Mouse (Mus musculus): ENCODE data around the gene Psmc3. TPM values are rescaled to one million over a fixed set of nuclear protein-coding genes. Genes with fewer than 3 reads are reported as not detected.

The Psmc3 gene
- polyA plus RNA-seq, 1 experiment from 2014 or later, result 155 TPM

DNA sequence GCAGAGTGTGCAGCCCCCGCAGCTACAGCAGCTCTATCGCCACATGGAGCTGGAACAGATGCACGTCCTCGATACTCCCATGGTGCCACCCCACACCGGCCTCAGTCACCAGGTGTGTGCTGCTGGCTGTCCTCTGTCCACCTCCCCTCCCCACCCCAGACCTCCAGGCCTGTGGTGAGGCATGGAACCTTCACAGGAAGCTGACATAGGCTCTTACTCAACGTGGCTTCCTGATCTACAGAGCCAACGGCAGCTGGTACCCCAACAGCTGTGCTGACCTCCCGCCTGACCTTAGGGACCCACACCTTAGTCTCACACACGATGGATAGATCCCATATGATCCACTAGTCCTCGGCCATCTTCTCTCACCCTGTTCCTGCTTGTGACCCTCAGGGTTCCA lies 59.5 kb downstream of the Psmc3 start:
- H3K27ac ChIP-seq (ENCODE audit: low read depth, low read length), result no peak overlapping the region
- H3K4me2 ChIP-seq (replicated peaks; ENCODE audit: low read depth), result no peak overlapping the region
- no peak overlapping the region for H3K4me3 ChIP-seq (ENCODE audit: low read depth, low read length)
- no peaks in the 10 kb centered on the region; the same call in none of the 2 replicates for H3K27me3 ChIP-seq (replicated peaks; ENCODE audit: control insufficient read depth, insufficient read depth, low read length)
- TF ChIP-seq CTCF (IDR thresholded peaks at IDR 0.05; ENCODE audit: low read depth), result no peak
- 76% methylated on average over 10 of the region's 10 CpGs for WGBS
- no peaks in the 10 kb centered on the region for H3K36me3 ChIP-seq (ENCODE audit: control insufficient read depth, insufficient read depth)
- H3K4me1 ChIP-seq (replicated peaks; ENCODE audit: control insufficient read depth, insufficient read depth, low read length), result 0 out of 2 replicates have a peak, but pooled peaks cover 3% of the 10 kb centered on the region
- no peak overlapping the region for H3K9ac ChIP-seq (ENCODE audit: low read depth, low read length)
- no peak for ATAC-seq
- no peaks in the 10 kb centered on the region for H3K9me3 ChIP-seq (ENCODE audit: control insufficient read depth)

DNA sequence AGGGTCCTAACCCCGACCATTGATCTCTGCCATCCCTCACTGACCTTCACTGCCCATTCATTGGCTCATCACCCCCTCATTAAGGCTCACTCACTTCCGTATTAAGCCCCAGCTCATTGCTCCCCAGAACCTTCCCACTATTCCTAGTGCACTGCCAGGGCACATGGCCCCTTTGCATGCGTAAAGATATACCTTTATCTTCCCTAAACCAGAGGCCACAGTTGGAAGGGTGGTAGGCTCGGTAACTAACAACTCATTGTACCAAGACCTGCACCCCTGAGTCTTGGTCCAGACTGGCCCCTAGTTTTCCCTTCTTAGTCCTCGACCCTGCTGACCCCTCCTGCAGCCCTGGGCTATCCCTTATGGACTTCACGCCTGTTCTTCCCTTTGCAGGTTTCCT lies 60.0 kb downstream of the Psmc3 start:
- no peak overlapping the region for H3K4me3 ChIP-seq (ENCODE audit: low read depth, low read length)
- WGBS, result 77% methylated on average over 6 of the region's 6 CpGs
- no peaks in the 10 kb centered on the region for H3K36me3 ChIP-seq (ENCODE audit: control insufficient read depth, insufficient read depth)
- H3K9ac ChIP-seq (ENCODE audit: low read depth, low read length), result no peak overlapping the region
- H3K4me1 ChIP-seq (replicated peaks; ENCODE audit: control insufficient read depth, insufficient read depth, low read length), result 0 out of 2 replicates have a peak, but pooled peaks cover 3% of the 10 kb centered on the region
- H3K4me2 ChIP-seq (replicated peaks; ENCODE audit: low read depth), result no peak overlapping the region
- no peak for ATAC-seq
- H3K27me3 ChIP-seq (replicated peaks; ENCODE audit: control insufficient read depth, insufficient read depth, low read length), result no peaks in the 10 kb centered on the region; the same call in none of the 2 replicates
- TF ChIP-seq CTCF (IDR thresholded peaks at IDR 0.05; ENCODE audit: low read depth), result no peak
- H3K27ac ChIP-seq (ENCODE audit: low read depth, low read length), result no peak overlapping the region
- no peaks in the 10 kb centered on the region for H3K9me3 ChIP-seq (ENCODE audit: control insufficient read depth)

DNA sequence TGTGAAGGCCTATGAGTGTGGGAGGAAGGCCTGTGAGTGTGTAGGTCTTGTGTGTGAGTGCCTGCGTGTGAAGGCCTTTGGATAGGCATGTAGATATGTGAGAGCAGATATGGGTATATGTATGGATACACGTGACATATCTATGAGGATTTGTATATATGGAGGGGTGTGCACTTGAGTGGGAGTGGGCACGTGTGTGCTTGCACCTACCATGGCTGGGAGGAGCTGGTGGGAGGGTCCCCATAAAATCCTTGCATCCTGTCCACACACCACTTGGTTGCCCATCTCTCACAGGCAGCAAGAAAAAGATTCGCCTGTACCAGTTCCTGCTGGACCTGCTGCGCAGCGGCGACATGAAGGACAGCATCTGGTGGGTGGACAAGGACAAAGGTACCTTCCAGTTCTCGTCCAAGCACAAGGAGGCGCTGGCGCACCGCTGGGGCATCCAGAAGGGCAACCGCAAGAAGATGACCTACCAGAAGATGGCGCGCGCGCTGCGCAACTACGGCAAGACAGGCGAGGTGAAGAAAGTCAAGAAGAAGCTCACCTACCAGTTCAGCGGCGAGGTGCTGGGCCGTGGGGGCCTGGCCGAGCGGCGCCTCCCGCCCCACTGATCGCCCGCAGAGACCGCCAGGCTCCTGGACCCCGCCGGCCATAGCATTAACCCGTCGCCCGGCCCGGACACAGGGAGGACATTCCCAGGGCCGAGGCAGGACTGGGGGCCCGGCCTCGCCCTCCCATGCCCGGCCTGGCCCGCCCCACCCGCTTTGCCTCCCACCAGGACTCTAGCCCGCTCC lies 61.2 kb downstream of the Psmc3 start:
- peak; percentile 100 for TF ChIP-seq CTCF (IDR thresholded peaks at IDR 0.05; ENCODE audit: low read depth)
- ATAC-seq, result peak; percentile 82
- H3K27me3 ChIP-seq (replicated peaks; ENCODE audit: control insufficient read depth, insufficient read depth, low read length), result no peaks in the 10 kb centered on the region; the same call in none of the 2 replicates
- WGBS, result 13% methylated on average over 41 of the region's 42 CpGs
- H3K4me2 ChIP-seq (replicated peaks; ENCODE audit: low read depth), result peak overlapping the region; percentile 91
- H3K9ac ChIP-seq (ENCODE audit: low read depth, low read length), result peak overlapping the region; percentile 53
- peak overlapping the region; percentile 40 for H3K4me3 ChIP-seq (ENCODE audit: low read depth, low read length)
- no peaks in the 10 kb centered on the region for H3K9me3 ChIP-seq (ENCODE audit: control insufficient read depth)
- H3K4me1 ChIP-seq (replicated peaks; ENCODE audit: control insufficient read depth, insufficient read depth, low read length), result 0 out of 2 replicates have a peak, but pooled peaks cover 3% of the 10 kb centered on the region
- no peaks in the 10 kb centered on the region for H3K36me3 ChIP-seq (ENCODE audit: control insufficient read depth, insufficient read depth)
- H3K27ac ChIP-seq (ENCODE audit: low read depth, low read length), result no peak overlapping the region

DNA sequence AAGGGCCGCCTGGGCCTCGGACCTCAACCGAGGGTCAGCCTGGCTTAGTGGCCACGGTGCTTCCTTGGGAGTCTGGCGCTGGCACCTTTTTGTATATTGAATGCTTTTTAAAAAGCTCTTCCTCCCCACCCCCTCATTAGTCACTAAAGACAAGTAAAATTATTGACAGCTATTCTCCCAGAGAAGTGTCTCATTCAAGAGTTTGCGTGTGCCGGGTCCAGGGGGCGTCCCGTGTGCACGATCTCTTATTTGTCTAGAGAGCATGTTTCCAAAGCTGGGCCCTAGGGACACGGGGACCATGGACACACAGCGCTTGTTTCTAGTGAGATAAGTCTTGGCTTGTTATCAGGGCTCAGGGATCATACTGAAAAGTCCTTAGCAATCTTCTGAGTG lies 61.8 kb downstream of the Psmc3 start:
- ATAC-seq, result no peak
- H3K27me3 ChIP-seq (replicated peaks; ENCODE audit: control insufficient read depth, insufficient read depth, low read length), result no peaks in the 10 kb centered on the region; the same call in none of the 2 replicates
- WGBS, result 23% methylated on average over 12 of the region's 12 CpGs

More for the DNA sequence above, 61.8 kb downstream of the Psmc3 start:
- H3K9ac ChIP-seq (ENCODE audit: low read depth, low read length), result peak overlapping the region; percentile 53; the same call in 1 of the 2 replicates
- H3K9me3 ChIP-seq (ENCODE audit: control insufficient read depth), result no peaks in the 10 kb centered on the region
- H3K4me1 ChIP-seq (replicated peaks; ENCODE audit: control insufficient read depth, insufficient read depth, low read length), result 0 out of 2 replicates have a peak, but pooled peaks cover 3% of the 10 kb centered on the region
- no peak for TF ChIP-seq CTCF (IDR thresholded peaks at IDR 0.05; ENCODE audit: low read depth)
- no peak overlapping the region for H3K27ac ChIP-seq (ENCODE audit: low read depth, low read length)
- H3K36me3 ChIP-seq (ENCODE audit: control insufficient read depth, insufficient read depth), result no peaks in the 10 kb centered on the region
- peak overlapping the region; percentile 40 for H3K4me3 ChIP-seq (ENCODE audit: low read depth, low read length)
- H3K4me2 ChIP-seq (replicated peaks; ENCODE audit: low read depth), result peak overlapping the region; percentile 91

Other genes starting within 250 kb of the Psmc3 start
- 196 and 216 TPM in 2 replicates for gene Mtch2, start 206.9 kb upstream of the Psmc3 start, polyA plus RNA-seq (2015; fragmentation: Nextera tagmentation; extraction: Ambion mirVana)
- gene C1qtnf4, start 168.1 kb upstream of the Psmc3 start, polyA plus RNA-seq (2015; fragmentation: Nextera tagmentation; extraction: Ambion mirVana), result 6.5 and 7.6 TPM in 2 replicates
- gene Kbtbd4, start 149.3 kb upstream of the Psmc3 start, polyA plus RNA-seq (2015; fragmentation: Nextera tagmentation; extraction: Ambion mirVana), result 12.0 and 13.1 TPM in 2 replicates
- gene Ndufs3, start 149.2 kb upstream of the Psmc3 start, polyA plus RNA-seq (2015; fragmentation: Nextera tagmentation; extraction: Ambion mirVana), result 263 and 280 TPM in 2 replicates
- 34.9 and 41.0 TPM in 2 replicates for gene Celf1, start 113.6 kb upstream of the Psmc3 start, polyA plus RNA-seq (2015; fragmentation: Nextera tagmentation; extraction: Ambion mirVana)
- gene Rapsn, start 18.4 kb upstream of the Psmc3 start, polyA plus RNA-seq (2015; fragmentation: Nextera tagmentation; extraction: Ambion mirVana), result 0.50 and 0.55 TPM in 2 replicates
- gene Slc39a13, start 16.4 kb downstream of the Psmc3 start, polyA plus RNA-seq (2015; fragmentation: Nextera tagmentation; extraction: Ambion mirVana), result 12.6 and 15.0 TPM in 2 replicates
- gene Spi1, start 28.4 kb downstream of the Psmc3 start, polyA plus RNA-seq (2015; fragmentation: Nextera tagmentation; extraction: Ambion mirVana), result 5.1 and 7.3 TPM in 2 replicates
- not detected in 2 replicates for gene Mybpc3, start 64.1 kb downstream of the Psmc3 start, polyA plus RNA-seq (2015; fragmentation: Nextera tagmentation; extraction: Ambion mirVana)
- 3.1 and 4.7 TPM in 2 replicates for gene Madd, start 129.8 kb downstream of the Psmc3 start, polyA plus RNA-seq (2015; fragmentation: Nextera tagmentation; extraction: Ambion mirVana)
- 22.7 TPM in 2 replicates for gene Nr1h3, start 148.8 kb downstream of the Psmc3 start, polyA plus RNA-seq (2015; fragmentation: Nextera tagmentation; extraction: Ambion mirVana)
- gene Acp2, start 148.9 kb downstream of the Psmc3 start, polyA plus RNA-seq (2015; fragmentation: Nextera tagmentation; extraction: Ambion mirVana), result 20.4 and 20.5 TPM in 2 replicates
- gene Ddb2, start 183.0 kb downstream of the Psmc3 start, polyA plus RNA-seq (2015; fragmentation: Nextera tagmentation; extraction: Ambion mirVana), result 4.4 and 6.1 TPM in 2 replicates
- gene Pacsin3, start 201.9 kb downstream of the Psmc3 start, polyA plus RNA-seq (2015; fragmentation: Nextera tagmentation; extraction: Ambion mirVana), result 6.5 and 7.3 TPM in 2 replicates
- gene Arfgap2, start 211.0 kb downstream of the Psmc3 start, polyA plus RNA-seq (2015; fragmentation: Nextera tagmentation; extraction: Ambion mirVana), result 37.6 and 39.0 TPM in 2 replicates

Data from intestine, postnatal 0 days (tissue).